Mouse (Mus musculus): ENCODE measurements around the gene Ptgdr2.

Gene Ptgdr2

DNA sequence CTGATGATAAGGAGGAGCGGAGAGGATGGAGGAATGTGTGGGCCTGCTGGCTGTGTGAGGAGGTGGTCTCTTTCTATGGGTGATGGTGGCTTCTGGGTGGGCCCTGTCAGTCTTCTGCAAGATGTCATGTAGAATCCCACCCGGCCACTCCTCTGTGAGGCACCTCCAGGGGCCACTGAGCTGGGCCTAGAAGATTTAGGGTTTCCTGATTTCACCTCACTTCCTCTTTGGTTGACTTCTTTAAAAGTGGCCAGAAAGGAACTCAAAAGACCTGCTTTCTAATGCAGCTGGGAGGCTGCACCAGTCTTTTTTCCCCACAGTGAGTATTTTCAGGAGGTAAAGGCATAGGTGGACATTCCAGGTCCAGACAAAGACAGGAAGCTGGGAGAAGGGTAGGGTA is 6.3 kb upstream of the Ptgdr2 start:
- no peak for DNase-seq (ENCODE audit: extremely low spot score, low spot score)

DNA sequence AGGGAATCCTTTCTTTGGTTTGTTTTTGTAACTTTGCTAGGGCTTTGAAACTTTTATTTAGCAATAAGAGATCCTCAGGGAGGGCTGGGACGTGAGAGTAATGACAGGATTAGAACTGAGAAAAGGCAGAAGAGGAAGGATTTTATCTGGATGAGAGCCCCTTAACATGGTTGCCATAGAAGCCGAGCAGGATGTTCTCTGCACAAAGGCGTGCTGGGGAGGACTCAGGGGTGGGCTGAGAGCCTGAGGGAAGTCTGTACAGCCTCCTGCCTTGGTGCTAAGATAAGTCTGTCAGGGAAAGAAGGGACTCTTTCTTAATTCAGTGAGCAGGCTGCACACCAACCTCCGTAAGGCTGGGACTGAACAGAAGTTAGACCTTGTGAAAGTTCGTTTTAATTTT is 1.9 kb upstream of the Ptgdr2 start:
- DNase-seq (ENCODE audit: extremely low spot score, low spot score): no peak

DNA sequence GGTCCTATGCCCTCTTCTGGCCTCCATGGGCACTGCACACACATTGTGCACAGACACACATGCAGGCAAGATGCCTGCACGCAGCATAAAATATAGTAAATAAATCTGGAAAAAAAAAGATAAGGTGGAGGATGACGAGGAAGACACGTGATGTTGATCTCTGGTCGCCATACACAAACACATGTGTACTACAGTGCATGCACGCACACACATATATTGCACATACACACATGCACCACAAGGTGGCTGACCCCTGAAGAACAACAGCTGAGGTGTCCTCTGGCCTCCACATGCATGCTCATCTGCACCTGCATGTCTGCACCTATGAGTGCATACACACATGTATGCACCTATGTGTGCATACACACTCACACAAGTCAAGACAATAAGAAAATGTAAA is 883 bp upstream of the Ptgdr2 start:
- no peak for DNase-seq (ENCODE audit: extremely low spot score, low spot score)

DNA sequence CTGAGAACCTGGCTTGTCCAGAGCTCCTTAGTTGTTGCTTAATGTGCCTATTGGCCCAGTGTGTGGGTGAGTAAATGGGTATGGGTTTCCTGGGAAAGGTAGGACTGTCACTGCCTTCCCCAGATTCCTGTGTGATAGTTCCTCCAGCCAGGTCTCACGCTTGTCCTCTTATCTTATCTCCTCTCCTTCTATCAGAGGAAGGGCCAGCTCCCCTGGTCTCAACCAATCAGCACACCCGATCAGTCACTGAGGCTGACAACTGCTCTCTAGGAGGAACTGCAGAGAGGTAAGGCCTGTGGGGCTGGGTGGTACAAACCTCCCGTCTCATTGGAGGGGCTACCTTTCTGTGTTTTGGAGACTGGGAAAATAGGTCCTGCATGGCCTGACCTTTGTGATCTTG is 1.8 kb downstream of the Ptgdr2 start:
- no peak for DNase-seq (ENCODE audit: extremely low spot score, low spot score)

DNA sequence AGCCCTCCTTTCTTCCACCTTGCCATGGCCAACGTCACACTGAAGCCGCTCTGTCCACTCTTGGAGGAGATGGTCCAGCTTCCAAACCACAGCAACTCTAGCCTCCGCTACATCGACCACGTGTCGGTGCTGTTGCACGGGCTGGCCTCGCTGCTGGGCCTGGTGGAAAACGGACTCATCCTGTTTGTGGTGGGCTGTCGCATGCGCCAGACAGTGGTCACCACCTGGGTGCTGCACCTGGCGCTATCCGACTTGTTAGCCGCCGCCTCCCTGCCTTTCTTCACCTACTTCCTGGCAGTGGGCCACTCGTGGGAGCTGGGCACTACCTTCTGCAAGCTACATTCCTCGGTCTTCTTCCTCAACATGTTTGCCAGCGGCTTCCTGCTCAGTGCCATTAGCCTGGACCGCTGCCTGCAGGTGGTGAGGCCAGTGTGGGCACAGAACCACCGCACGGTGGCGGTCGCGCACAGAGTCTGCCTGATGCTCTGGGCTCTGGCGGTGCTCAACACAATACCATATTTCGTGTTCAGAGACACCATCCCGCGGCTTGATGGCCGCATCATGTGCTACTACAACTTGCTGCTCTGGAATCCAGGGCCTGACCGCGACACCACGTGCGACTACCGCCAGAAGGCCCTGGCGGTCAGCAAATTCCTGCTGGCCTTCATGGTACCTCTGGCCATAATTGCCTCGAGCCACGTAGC is 3.3 kb downstream of the Ptgdr2 start:
- DNase-seq (ENCODE audit: extremely low spot score, low spot score): peak; percentile 88

DNA sequence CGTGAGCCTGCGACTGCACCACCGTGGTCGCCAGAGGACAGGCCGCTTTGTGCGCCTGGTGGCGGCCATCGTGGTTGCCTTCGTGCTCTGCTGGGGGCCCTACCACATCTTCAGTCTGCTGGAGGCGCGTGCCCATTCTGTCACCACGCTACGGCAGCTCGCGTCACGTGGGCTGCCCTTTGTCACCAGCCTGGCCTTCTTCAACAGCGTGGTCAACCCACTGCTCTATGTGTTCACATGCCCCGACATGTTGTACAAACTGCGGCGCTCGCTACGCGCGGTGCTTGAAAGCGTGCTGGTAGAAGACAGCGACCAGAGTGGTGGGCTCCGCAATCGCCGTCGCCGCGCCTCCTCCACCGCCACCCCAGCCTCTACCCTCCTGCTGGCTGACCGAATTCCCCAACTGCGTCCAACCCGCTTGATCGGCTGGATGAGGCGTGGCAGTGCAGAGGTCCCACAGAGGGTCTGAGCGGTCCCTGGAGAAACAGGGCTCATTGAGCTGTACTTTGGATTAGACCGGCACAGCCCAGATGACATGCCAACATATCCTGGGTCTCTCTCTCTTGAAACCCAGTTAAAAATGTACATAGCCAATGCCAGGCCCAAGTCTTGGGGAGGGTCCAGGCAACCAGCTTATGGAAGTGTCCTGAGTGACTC is 4.0 kb downstream of the Ptgdr2 start:
- peak; percentile 70 for DNase-seq (ENCODE audit: extremely low spot score, low spot score)

DNA sequence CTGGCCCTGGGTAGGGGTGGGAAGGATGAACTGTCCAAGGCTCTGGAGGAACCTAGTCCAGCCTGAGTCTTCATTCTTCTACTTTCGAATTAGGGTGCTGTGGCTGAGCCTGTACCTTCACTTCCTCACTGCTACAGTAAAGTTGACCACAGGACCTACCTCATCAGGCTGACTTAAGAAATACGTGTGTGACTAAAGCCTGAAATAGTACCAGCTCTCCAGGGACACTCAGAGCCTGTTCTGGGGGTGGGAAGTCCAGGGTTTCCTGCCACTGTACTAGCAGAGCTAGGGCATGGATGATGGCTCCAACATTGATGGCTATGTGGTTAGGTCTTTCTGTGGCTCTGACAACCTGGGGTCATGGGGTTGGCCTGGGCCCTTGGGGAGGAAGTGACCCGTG is 7.0 kb downstream of the Ptgdr2 start:
- DNase-seq (ENCODE audit: extremely low spot score, low spot score): no peak

DNA sequence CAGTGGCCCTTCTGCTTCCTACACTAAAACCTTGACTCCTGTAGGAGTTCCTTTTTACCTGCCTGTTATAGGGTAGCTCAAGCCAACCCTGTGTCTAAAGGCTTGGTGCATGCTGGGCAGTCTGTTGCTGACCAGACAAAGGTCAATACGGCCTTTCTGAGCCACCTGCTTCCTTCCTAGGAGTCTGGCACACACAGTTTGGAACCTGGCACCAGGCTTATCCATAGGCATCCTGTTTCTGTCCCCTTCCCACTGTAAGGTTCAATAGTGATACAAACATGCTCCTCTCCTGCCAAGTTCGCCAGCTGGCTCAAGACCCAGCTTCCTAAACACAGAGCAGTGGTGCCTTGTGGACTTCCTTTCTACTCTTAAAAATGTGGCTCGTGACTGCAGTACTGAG is 9.5 kb downstream of the Ptgdr2 start:
- DNase-seq (ENCODE audit: extremely low spot score, low spot score): no peak

DNA sequence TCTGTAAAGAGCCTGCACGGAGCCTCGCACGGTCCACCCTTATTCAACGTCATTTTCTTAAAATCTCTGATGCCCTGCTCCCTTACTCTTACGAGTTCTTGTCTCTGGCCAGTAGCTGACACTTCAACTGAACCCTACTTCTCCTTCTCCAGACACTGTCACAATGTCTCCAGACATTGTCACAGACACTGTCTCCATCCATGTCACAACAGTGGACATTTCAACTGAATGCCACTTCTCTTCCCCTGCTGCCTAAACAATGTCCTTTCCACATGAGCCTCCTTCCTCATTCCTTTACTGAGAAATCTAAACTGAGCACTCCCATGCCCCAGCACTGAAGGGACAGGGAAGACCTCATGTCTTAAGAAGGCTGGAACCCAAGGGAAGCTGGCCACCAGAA is 10.3 kb downstream of the Ptgdr2 start:
- DNase-seq (ENCODE audit: extremely low spot score, low spot score): no peak

DNA sequence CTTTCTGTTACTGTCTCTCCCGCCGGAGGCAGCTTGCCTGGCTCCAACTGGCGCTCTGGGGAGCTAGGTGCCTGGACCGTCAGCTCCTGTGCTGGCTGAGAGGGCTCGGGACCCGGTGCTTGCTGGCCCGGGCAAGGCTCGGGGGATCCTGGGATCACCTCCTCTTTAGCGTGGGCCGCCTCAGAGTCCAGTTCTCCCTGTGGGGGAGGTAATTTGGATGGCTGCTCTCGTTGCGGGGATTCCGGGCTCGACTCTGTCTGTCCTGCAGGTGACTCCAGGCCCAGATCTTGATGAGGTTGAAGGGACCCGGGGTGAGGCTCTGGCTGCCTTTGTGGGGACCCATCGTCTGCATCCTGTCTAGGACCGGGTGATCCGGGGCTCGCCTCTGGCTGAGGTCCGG is 11.5 kb downstream of the Ptgdr2 start:
- peak; percentile 21 for DNase-seq (ENCODE audit: extremely low spot score, low spot score)

DNA sequence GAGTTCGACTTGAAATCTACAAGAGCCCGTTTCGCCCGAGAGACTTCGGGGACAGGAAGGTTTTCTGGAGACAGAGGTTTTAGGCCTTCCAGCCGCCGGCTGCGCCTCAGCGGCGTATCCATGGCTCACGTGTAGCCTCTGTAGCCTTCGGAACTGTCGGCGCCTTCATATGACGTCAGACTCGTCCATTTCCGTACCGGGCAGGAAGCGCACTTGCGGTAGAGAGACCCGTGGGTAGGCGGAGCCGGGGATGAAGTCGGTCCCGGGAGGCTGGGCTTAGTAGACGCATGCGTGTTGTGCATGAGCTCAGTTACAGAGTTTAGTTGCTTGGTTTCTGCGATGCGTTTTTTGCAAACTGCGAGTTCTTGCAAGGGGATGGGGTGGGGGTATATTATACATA is 12.2 kb downstream of the Ptgdr2 start, which contains the start of gene Ccdc86:
Ccdc86 (minus strand) TSS at position 155 of the 400 bp plus-strand sequence.
- peak; percentile 96 for DNase-seq (ENCODE audit: extremely low spot score, low spot score)

DNA sequence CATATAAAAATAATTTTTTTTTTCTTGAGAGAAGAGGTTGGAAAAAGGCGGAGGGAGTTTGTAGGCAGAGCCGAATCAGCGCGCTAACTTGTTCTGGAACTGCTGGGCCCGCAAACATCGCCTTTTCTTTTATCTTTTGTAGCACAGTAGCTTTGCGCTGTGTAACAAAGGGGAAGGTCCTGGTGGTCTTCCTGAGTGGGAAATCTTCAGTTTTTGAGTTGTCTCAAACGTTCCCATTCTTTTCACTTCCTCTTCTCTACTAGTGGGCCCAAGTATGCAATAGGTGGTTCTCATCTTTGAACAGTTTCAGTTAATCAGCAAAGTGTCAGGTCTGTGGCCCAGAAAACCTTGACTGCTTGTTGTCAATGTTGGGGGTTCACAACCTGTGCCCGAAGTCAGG is 12.6 kb downstream of the Ptgdr2 start:
- no peak for DNase-seq (ENCODE audit: extremely low spot score, low spot score)

DNA sequence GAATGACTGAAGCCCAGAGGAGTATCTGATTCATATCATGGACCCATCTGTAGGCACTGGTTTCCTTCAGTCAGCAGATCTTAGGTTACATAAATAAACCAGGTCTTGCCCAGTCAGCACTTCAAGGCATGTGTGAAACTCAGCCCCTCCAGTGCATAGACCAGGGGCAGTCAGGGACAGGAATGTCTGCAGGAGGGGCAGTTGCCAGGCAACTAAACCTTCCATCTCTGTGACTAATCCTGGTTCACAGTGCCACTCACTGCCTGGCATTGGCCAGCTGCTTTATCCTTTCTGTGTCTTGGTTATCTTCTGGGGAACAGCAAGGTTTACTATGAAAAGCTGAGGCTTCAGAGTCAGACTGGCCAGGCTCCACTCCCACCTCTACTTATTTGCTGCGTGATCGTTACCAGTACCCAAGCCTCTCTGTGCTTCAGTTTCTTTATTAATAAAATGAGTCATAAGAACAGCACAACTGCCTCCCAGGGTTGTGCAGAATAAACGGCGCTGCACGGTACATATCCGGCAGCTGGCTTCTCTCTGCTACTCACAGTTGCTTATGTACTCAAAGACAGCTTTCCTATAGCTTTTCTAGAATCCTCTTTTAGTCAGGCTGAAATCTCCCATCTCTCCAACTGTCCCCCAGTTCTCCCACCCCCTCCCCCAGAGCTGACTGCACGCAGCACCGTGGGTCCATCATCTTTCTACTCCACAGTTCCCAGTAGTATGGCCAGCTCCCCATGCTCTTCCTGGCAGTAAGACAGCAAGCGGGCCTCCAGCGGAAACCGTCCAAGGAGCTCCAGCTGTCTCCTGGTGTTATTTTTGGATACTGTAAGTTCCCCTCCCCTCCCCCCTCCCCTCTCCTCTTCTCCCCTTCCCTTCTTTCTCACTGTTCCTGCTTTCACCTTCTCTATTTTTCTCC is 15.3 kb downstream of the Ptgdr2 start:
- no peak for DNase-seq (ENCODE audit: extremely low spot score, low spot score)

DNA sequence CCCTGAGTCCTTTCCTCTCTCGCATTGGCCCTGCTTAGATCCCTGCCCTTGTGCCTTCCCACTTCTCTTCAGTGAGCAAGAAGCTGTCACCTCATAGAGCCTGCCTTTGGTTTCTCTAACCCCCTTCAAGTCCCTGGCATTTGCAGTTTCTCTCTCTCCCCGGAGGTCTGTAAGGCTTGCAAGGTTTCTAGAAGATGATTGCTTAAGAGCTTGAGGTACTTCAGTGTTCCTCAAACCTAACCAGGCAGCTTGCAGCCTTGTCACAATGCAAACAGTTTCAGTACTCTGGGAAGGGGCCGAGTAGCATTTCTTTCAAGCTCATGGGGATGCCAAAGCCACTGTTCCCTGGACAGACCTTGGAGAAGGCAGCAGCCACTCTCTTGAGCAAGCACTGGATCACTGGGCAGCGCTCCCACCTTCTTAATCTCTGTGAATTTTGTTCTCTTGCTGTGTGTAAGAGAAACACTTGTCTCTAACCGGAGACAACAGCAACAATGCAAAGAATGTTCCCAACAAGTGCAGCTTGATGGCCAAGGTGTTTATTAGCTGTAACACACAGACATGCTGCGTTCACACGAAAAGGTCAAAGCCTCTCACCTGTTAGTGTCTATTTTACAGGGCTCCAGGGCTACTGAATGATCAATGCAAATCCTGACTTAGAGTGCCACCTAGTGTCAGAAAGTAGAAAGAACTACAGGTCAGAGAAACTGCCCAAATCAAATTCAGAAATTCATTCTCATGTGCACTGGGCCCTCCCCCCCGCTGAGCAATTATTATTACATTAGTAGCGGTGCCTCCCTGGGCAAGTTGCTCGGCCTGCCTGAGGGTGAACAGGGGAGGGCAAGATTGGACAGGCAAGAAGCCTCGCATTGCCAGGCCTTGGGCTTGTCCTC is 22.4 kb downstream of the Ptgdr2 start:
- peak; percentile 35 for DNase-seq (ENCODE audit: extremely low spot score, low spot score)

DNA sequence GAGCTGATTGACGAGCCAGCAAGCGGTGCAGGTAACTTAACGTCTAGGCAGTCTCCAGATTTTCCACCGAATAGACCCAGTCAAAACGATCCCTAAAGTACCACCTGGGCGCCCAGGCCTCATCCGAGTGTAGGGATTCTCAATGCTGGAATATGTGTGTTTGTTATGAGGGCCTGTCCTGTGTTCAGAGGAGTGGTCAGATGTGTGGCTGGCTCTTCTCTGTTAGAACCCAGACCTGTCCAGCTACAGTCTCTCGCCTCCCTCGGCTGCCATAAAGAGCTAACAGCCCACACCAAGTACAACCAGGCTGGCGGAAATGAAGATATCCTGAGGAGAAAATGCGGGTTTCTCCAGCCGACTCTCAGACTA is 23.0 kb downstream of the Ptgdr2 start:
- DNase-seq (ENCODE audit: extremely low spot score, low spot score): no peak

DNA sequence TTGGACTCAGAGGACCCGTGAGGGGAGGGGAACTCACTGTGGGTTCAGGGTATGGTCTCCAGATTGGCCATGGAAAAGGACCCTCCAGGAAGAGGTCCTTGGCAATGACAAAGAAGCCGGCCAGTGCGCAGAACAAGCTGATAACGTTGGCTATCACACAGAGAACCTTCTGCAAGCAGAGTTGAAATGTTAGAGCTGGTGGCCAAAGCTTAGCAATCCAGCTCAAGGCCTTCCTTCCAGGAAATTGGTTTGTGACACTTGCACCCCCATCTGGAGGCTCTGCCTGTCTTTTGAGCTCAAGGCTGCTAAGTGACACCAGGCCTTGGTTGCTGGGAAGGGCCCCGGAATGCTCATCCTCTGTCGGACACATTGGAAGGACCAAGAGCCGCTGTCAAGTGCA is 28.8 kb downstream of the Ptgdr2 start:
- DNase-seq (ENCODE audit: extremely low spot score, low spot score): no peak

DNA sequence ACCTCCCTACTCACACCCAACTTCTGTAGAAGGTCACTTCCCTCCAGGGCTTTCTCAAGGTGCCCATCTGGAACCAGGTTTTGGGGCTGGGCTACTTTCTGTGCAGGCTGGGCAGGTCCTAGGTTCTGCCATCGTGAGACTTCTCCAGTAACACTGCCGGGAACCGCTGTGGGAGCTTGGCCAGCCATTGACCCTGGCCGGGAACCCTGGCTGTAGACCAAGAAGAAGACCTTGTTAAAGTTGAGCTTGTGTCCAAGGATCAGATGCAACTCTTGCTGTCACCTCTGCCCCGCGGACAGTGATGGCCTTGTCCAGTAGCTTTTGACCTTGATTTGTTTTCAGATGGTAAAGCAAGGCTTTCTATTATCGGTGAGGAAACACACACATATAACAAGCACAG is 31.6 kb downstream of the Ptgdr2 start:
- no peak for DNase-seq (ENCODE audit: extremely low spot score, low spot score)

DNA sequence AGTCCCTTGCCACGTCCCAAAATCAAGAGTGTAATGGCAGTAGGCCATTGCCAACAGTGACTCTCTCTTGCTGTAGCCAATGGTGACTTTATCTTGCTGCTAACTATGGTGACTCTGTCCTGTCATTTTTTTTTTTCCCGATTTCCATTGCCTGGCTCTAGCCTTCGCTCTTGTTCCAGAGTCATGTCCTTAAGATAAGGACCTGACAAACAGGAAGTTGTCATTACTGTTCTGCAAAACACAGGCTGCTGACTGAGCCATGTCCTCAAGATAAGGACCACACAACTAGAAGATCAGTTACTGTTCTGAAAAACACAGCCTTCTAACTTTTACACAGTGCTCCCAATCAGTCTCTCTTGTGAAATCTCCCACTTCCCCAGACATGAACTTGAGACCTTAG is 33.5 kb downstream of the Ptgdr2 start:
- DNase-seq (ENCODE audit: extremely low spot score, low spot score): no peak

DNA sequence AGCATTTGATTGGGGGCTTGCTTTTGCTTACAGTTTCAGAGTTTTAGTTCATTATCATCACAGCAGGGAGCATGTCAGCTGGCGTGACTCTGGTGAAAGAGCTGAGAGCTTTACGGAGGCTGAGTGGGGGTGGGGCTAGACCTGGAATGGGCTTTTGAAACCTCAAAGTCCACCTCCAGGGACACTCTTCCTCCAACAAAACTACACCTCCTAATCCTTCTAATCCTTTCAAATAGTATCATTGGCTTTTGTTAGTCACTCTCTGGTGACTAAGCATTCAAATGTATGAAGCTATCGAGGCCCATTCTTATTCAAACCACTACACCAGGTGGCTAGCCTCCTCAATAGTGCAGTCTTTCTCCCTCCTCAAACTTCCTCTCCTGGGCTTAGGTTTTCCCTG is 35.7 kb downstream of the Ptgdr2 start:
- no peak for DNase-seq (ENCODE audit: extremely low spot score, low spot score)

DNA sequence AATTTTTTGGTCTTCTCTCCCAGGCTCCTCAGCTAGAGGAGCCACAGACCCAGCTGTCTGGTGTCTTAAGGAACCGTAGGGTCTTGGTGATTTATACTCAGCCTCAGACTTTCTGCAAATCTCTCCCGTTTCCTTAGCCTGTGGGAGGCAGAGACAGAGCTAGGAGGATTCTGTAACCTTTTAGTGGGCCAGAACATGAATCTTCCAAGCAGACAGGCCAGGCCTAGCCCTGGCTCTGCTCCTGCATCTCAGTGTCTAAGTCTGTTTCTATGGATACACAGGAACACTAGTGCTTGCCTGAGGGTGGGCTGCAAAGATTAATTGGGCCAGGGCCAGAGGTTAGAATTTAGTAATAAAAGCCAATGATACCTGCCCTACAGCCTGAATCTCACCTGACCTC is 36.2 kb downstream of the Ptgdr2 start:
- peak; percentile 22 for DNase-seq (ENCODE audit: extremely low spot score, low spot score)

DNA sequence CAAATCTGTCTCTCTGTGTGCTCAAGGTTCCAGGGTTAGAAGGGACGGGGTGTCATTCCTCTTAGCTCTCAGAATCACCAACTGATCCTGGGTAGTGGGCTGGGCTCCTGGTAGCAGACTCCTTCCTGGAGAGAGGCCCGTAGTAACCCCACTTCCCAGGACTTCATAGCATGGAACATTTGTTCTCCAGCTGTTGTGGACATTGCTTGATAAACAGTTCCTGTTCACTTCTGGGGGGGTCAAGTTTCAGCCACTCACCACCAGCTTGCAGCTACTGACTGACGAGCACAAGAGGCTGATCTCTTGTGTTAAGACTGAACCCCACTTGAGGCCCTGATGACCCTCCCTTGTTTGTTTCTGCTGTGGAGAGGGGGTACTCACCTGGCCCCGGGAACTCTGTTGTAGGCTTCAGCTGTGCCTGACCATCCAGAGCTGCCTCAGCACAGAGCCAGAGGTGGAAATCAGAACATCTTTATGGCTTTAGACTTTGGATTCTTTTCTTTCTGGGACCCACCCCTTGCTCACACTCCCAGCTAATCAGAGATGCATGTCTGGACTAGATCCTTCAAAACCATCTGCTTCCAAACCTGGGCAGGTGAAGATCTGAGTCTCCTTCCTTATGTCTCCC is 37.4 kb downstream of the Ptgdr2 start, which contains the start of gene Ms4a10:
Ms4a10 (minus strand) TSS at position 433 of the 628 bp plus-strand sequence.
- DNase-seq (ENCODE audit: extremely low spot score, low spot score): no peak
